Mouse (Mus musculus): ENCODE measurements around the gene Unc13d. TPM values are rescaled to one million over a fixed set of nuclear protein-coding genes. Genes with fewer than 3 reads are reported as not detected.

Gene Unc13d
- polyA plus RNA-seq, 1 experiment from 2014 or later: 32.7 TPM

DNA sequence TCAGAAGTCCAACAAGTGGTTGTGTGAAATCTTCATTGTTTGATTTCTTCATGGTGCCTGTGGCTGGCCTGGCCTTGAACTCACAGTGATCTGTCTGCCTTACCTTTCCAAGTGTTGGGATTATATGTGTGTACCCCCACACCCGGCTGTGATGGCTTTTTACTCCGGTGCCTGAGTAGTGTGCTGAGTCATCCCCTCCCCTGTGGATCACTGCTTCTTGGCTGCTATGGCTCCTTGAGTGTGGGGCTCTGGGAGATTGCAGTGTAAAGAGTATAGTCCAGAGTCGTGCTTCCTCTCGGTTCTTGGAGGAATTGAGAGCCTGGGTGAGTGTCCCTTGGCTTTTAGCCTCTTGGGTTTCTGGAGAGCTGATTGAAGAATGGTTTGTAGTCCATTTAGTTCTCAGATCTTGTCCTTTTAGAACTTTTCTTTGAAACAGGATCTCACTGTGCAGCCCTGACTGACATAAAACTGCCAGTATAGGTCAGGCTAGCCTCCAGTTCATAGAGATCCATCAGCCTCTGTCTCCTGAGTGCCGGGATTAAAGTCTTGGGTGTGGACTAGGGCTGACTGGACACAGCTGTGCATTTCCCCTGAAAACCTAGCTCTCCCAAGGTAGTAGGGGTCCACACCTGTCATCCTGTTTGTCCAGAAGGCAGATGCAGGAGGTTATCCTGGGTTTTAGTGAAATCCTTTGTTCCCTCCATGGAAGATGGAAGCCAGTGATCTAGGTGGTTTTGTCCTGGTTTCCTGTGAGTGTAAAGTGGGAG is 35.2 kb downstream of the Unc13d start:
- H3K9me3 ChIP-seq (replicated peaks): no peaks in the 10 kb centered on the region
- peaks cover 12% of the 10 kb centered on the region for H3K4me1 ChIP-seq (replicated peaks)
- no peak for DNase-seq
- no peak for ATAC-seq (ENCODE audit: low read depth)
- H3K4me2 ChIP-seq: no peak overlapping the region
- peak overlapping the region; percentile 45; the same call in 1 of the 2 replicates for H3K27ac ChIP-seq
- no peaks in the 10 kb centered on the region for H3K27me3 ChIP-seq
- peaks cover 80% of the 10 kb centered on the region for H3K36me3 ChIP-seq
- H3K4me3 ChIP-seq (replicated peaks): no peak overlapping the region
- 64% methylated on average over 5 of the region's 5 CpGs for WGBS (ENCODE audit: insufficient replicate concordance)
- no peak overlapping the region for H3K9ac ChIP-seq

- WGBS (ENCODE audit: insufficient replicate concordance): 95% methylated on average over 2 of the region's 2 CpGs
Observed at GRCm38 (mm10) chr11:116041833-116042232, 35.9 kb downstream of the Unc13d start.

GRCm38 (mm10) chr11:116040593-116040992 is 37.2 kb downstream of the Unc13d start:
- peaks cover 12% of the 10 kb centered on the region for H3K4me1 ChIP-seq (replicated peaks)
- no peak overlapping the region for H3K4me3 ChIP-seq (replicated peaks)
- H3K27me3 ChIP-seq: no peaks in the 10 kb centered on the region
- H3K9me3 ChIP-seq (replicated peaks): no peaks in the 10 kb centered on the region
- H3K9ac ChIP-seq: no peak overlapping the region
- no peak overlapping the region for H3K27ac ChIP-seq
- 80% methylated on average over 6 of the region's 6 CpGs for WGBS (ENCODE audit: insufficient replicate concordance)
- no peak overlapping the region for H3K4me2 ChIP-seq
- no peak for ATAC-seq (ENCODE audit: low read depth)
- peaks cover 61% of the 10 kb centered on the region for H3K36me3 ChIP-seq
- DNase-seq: no peak

More at GRCm38 (mm10) chr11:116041833-116042232, 35.9 kb downstream of the Unc13d start:
- Histone ChIP-seq H3K4me1 (replicated peaks) (peaks cover 12% of the 10 kb centered on the region), H3K4me3 (replicated peaks) (no peak overlapping the region), H3K27ac (no peak overlapping the region), H3K36me3 (peaks cover 73% of the 10 kb centered on the region), H3K4me2 (no peak overlapping the region), H3K9ac (no peak overlapping the region), H3K27me3 (no peaks in the 10 kb centered on the region), H3K9me3 (replicated peaks) (no peaks in the 10 kb centered on the region)
- ATAC-seq (ENCODE audit: low read depth) (no peak), DNase-seq (no peak)

DNA sequence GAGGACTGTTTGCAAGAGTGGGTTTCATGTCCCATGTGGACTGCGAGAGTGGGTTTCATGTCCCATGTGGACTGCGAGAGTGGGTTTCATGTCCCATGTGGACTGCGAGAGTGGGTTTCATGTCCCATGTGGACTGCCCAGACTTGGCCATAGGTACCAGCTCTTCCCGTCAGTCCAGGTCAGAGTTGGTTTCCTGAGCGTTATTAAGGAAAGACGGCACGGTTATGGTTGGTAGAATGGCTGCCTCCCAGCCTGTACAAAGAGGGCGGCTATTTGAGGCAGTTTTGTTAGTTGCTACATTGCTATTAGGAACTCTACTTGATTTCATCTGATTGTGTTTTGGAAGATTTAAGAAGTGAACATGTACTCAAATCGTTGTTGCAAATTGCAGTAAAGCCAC is 39.9 kb downstream of the Unc13d start:
- no peak for DNase-seq
- WGBS (ENCODE audit: insufficient replicate concordance): 88% methylated on average over 9 of the region's 9 CpGs

DNA sequence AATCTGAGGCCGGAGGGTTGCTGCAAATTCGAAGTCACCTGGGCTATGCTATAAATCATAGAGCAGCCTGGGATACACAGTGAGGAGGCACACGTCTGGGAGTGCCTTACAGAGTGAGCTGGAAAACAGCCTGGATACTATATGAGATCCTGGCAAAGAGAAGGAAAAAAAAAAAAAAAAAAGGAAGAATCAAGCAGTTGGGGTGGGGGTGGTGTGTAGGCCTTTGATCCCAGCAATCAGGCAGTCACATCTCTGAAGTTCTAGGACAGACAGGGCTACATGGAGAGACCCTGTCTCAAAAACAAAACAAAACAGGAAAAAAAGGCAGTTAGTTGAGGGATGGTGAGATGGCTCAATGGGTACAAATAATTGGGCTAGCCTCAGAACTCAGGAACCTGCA is 41.1 kb downstream of the Unc13d start:
- Histone ChIP-seq H3K4me1 (replicated peaks) (peaks cover 21% of the 10 kb centered on the region), H3K27ac (no peak overlapping the region), H3K9ac (no peak overlapping the region), H3K4me3 (replicated peaks) (no peak overlapping the region), H3K27me3 (no peaks in the 10 kb centered on the region), H3K36me3 (peaks cover 57% of the 10 kb centered on the region), H3K4me2 (no peak overlapping the region), H3K9me3 (replicated peaks) (no peaks in the 10 kb centered on the region)
- DNase-seq: no peak
- WGBS (ENCODE audit: insufficient replicate concordance): 82% methylated on average over 3 of the region's 3 CpGs
- no peak for ATAC-seq (ENCODE audit: low read depth)

More for the DNA sequence above, 39.9 kb downstream of the Unc13d start:
- Histone ChIP-seq H3K9ac (no peak overlapping the region), H3K4me1 (replicated peaks) (peaks cover 15% of the 10 kb centered on the region), H3K36me3 (peaks cover 60% of the 10 kb centered on the region), H3K4me2 (no peak overlapping the region), H3K4me3 (replicated peaks) (no peak overlapping the region), H3K27ac (no peak overlapping the region), H3K27me3 (no peaks in the 10 kb centered on the region), H3K9me3 (replicated peaks) (no peaks in the 10 kb centered on the region)
- no peak for ATAC-seq (ENCODE audit: low read depth)

DNA sequence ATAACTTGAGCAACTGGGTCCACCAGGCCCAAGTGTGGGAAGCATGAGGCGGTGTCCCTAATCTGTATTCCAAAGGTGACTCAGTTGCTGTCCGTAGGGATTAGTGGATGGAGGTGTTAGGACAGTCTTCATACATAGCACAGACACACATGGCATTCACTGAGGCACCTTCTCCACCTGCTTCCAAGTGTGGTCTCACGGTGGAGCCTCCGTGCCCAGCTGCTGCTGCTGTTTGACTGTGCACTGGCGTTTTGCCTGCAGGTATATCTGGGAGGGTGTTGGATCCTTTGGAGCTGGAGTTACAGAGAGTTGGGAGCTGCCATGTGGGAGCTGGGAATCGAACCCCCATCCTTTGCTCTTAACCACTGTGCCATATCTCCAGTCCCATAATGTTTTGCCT is 43.2 kb downstream of the Unc13d start:
- H3K9ac ChIP-seq: no peak overlapping the region; the same call in 1 of the 2 replicates

DNA sequence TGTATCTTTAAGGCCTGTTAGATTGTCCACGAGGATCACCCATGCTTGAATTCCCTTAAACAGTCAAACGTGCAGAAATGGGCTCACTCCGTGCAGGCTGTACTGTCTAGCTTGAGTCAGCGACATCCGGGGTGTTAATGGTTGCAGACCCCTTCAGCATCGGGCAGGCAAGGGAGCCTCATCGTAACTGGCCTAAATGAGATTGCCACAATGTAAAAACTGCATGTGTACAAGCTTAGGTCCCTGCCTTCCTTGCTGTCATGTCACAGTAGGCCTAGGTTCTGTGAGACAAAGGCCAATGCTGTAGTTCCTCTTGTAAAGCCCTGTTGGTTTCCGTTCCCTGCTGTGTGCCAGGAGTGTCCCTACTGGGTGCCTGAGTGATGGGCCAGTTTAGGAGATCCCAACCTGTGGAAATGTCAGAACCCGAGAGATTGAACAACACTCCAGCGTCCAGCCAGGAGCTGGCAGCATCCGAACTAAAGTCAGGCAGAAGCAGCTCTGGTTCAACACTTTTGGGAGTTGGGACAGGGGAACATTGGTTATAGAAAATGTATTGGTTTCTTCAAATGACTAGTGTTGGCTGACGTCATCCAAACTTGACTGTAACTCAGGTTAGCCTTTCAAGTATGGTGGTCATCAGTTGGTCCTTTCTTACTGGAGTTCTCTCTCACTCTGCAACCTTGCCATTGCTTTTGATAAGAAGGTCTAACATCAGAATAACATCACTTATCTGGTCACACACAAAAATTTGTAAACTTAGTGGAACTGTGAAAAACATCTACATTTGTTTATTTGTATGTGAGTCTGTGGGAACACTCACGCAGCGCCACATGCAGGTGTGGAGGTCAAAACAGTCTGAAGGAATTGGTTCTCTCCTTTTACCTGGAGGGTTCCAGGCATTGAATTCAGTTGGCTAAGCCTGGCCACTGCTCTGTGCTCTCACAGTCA is 46.6 kb downstream of the Unc13d start:
- DNase-seq: peak; percentile 47
- Histone ChIP-seq H3K27ac (peak overlapping the region; percentile 98), H3K4me3 (replicated peaks) (peak overlapping the region; percentile 85), H3K9ac (peak overlapping the region; percentile 96), H3K9me3 (replicated peaks) (no peaks in the 10 kb centered on the region), H3K36me3 (peaks cover 23% of the 10 kb centered on the region; the same call in 1 of the 2 replicates), H3K4me2 (peak overlapping the region; percentile 94), H3K27me3 (no peaks in the 10 kb centered on the region), H3K4me1 (replicated peaks) (peaks cover 44% of the 10 kb centered on the region)
- peak; percentile 16 for ATAC-seq (ENCODE audit: low read depth)
- 21% methylated on average over 14 of the region's 14 CpGs for WGBS (ENCODE audit: insufficient replicate concordance)

More for the DNA sequence above, 43.2 kb downstream of the Unc13d start:
- no peak overlapping the region for H3K4me3 ChIP-seq (replicated peaks)
- peaks cover 41% of the 10 kb centered on the region for H3K36me3 ChIP-seq
- no peaks in the 10 kb centered on the region for H3K9me3 ChIP-seq (replicated peaks)
- 87% methylated on average over 6 of the region's 6 CpGs for WGBS (ENCODE audit: insufficient replicate concordance)
- ATAC-seq (ENCODE audit: low read depth) (no peak), DNase-seq (no peak)
- H3K27ac ChIP-seq: no peak overlapping the region
- peaks cover 32% of the 10 kb centered on the region for H3K4me1 ChIP-seq (replicated peaks)
- no peaks in the 10 kb centered on the region for H3K27me3 ChIP-seq
- H3K4me2 ChIP-seq: no peak overlapping the region

- ATAC-seq (ENCODE audit: low read depth): peak; percentile 90
- peak within 1 kb of the TSS; percentile 98 for H3K27ac ChIP-seq
- DNase-seq: peak; percentile 94
- H3K9ac ChIP-seq: peak within 1 kb of the TSS; percentile 96
- no peaks in the 10 kb centered on the region for H3K9me3 ChIP-seq (replicated peaks)
- peak within 1 kb of the TSS; percentile 85 for H3K4me3 ChIP-seq (replicated peaks)
- peak within 1 kb of the TSS; percentile 94 for H3K4me2 ChIP-seq
- under 1% methylated on average over 62 of the region's 67 CpGs for WGBS (ENCODE audit: insufficient replicate concordance)
- H3K4me1 ChIP-seq (replicated peaks): peaks cover 45% of the 10 kb centered on the region
- peaks cover 23% of the 10 kb centered on the region; the same call in 1 of the 2 replicates for H3K36me3 ChIP-seq
- H3K27me3 ChIP-seq: no peaks in the 10 kb centered on the region
Observed at GRCm38 (mm10) chr11:116030088-116030897, 47.5 kb downstream of the Unc13d start, which contains the start of gene Unk. Gene Unk (plus strand): TSS chr11:116030322.

DNA sequence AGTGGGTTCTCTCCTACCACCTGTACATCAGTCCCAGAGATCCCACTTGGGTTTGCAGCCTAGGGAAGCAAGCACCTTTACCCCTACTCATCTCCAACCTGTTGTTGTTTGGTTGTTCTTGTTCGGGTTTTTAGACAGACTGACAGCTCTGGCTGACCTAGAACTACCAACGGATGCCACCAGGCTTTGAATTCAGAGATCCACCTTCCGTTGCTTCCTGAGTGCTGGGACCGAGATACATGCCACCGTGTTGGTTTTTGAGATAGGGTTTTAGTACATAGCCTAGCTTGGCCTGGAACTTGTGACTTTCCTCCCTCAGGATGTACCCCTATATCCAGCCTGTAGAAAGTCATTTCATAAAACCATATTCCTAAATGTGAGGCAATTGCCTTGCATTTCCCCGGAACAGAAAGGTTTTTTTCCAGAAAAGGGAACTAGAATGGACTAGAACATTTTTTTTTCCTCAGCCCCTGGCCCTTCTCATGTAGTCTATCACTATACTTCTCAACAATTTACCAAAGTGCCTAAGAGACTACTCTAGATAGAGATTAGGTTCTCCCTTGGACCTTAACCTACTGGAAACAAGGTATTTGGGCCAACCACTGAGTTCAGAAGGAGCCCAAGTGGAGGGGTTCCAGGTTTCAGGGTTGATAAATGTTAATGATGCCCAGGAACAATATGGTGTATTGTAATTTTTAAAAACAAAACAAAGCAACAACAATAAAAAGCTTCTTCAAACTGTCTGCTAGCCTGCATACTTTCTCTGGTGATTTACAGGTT is 48.5 kb downstream of the Unc13d start:
- Histone ChIP-seq H3K27ac (peak overlapping the region; percentile 79), H3K9ac (peak overlapping the region; percentile 96), H3K4me2 (peak overlapping the region; percentile 71), H3K9me3 (replicated peaks) (no peaks in the 10 kb centered on the region), H3K4me3 (replicated peaks) (peak overlapping the region; percentile 85), H3K36me3 (peaks cover 15% of the 10 kb centered on the region; the same call in 1 of the 2 replicates), H3K27me3 (no peaks in the 10 kb centered on the region), H3K4me1 (replicated peaks) (peaks cover 49% of the 10 kb centered on the region)
- DNase-seq: no peak
- ATAC-seq (ENCODE audit: low read depth): no peak
- WGBS (ENCODE audit: insufficient replicate concordance): 57% methylated on average over 6 of the region's 6 CpGs

Measured in liver, embryonic 13.5 days (tissue).